Mouse (Mus musculus) hematopoietic stem cell, adult 5-6 weeks (primary cell): ENCODE data around the gene Ube2q1. TPM values are rescaled to one million over a fixed set of nuclear protein-coding genes. Genes with fewer than 3 reads are reported as not detected.
A peak's percentile ranks its signal among the peaks of the same experiment; 100 is the strongest.

Source experiments
- ATAC-seq, 2 experiments: fragments of 125-278 bp in 1 of 2; replicated peaks in 1 of 2; 2 replicates each; pipeline ENCODE4 v1.8.0; 2016 to 2017; ENCODE audit warnings: inconsistent platforms in 2 of 2, mild to moderate bottlenecking in 2 of 2, moderate number of reproducible peaks in 2 of 2, low read depth in 1 of 2, moderate TSS enrichment in 1 of 2; ENCODE audit not compliant: low FRiP score in 2 of 2, poor library complexity in 2 of 2, severe bottlenecking in 2 of 2, insufficient read depth in 1 of 2, low TSS enrichment in 1 of 2
- total RNA-seq: library from RNA; stranded (forward); fragments of 172-1452, 232-1000 nt; gene quantifications from 2 replicates; pipeline ENCODE4 v1.2.3, GENCODE M21; 2017

Ube2q1 gene
- total RNA-seq, 1 experiment from 2014 or later, result 125 TPM

- no peak for ATAC-seq
These were observed 35.2 kb downstream of the Ube2q1 start for GRCm38 (mm10) chr3:89808638-89809037.

GRCm38 (mm10) chr3:89810841-89811240 lies 37.4 kb downstream of the Ube2q1 start:
- ATAC-seq, result no peak

DNA sequence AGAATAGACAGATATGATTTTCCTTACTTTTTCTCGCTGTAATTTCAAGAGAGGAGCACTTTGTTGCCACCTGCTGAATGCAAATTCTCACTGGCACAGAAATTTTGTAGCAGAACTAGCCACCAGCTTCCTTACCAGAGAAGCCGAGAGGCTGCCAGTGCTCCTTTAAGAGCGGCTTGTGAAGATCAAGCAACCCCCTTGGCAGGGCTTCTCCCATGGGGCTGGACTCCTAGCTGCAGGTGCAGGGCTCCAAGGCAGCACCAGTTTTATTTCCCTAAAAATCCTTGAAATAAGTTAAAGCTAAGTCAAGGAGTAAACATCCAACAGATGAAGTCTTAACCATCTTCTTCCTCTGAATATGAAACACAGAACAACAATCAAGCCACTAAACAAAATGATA lies 38.8 kb downstream of the Ube2q1 start:
- no peak for ATAC-seq

GRCm38 (mm10) chr3:89814051-89814450 lies 40.6 kb downstream of the Ube2q1 start:
- no peak for ATAC-seq

DNA sequence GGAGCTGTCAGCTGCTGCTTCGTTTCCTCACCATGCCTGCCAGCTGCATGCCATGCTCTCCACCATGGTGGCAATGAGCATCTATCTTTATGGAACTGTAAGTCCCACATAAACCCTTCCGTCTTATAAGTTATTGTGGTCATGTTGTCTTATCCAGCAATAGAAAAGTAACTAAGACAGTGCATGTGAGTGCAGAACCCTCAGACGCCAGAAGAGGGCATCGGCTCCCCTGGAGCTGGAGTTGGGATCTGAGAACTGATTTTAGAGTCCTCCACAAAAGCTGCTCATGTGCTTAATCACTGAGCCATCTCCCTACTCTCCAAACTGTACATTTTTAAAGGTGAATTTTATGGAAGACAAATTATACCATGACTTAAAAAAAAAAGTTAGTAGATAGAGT lies 43.6 kb downstream of the Ube2q1 start:
- peak in 1 of 2 experiments; percentile 25; a peak in 1 of 4 replicates for ATAC-seq

GRCm38 (mm10) chr3:89818605-89819004 lies 45.2 kb downstream of the Ube2q1 start:
- ATAC-seq, result no peak

DNA sequence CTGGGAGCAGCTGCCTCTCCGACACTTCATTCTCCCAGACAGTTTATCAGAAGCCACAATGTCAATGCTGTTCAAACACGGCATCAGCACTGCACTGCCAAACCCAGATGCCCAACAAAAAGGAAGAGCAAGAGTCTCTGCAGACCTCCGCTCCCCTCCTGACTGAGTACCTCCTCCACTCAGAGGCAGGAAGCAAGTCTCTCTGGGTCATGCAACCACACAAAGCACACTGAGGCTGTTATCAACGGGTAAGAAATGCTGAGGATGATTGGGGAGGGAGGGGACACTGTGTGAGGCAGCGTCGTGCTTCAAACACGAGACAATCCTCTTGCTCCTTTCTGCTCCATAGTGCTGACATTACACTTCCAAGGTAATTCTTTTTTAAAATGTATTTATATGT lies 46.5 kb downstream of the Ube2q1 start:
- peak; percentile 57 to 63; a peak in 3 of 4 replicates for ATAC-seq

- no peak for ATAC-seq
These were observed 47.1 kb downstream of the Ube2q1 start for GRCm38 (mm10) chr3:89820311-89821095.

- ATAC-seq, result no peak
These were observed 47.7 kb downstream of the Ube2q1 start for GRCm38 (mm10) chr3:89821096-89821513.

DNA sequence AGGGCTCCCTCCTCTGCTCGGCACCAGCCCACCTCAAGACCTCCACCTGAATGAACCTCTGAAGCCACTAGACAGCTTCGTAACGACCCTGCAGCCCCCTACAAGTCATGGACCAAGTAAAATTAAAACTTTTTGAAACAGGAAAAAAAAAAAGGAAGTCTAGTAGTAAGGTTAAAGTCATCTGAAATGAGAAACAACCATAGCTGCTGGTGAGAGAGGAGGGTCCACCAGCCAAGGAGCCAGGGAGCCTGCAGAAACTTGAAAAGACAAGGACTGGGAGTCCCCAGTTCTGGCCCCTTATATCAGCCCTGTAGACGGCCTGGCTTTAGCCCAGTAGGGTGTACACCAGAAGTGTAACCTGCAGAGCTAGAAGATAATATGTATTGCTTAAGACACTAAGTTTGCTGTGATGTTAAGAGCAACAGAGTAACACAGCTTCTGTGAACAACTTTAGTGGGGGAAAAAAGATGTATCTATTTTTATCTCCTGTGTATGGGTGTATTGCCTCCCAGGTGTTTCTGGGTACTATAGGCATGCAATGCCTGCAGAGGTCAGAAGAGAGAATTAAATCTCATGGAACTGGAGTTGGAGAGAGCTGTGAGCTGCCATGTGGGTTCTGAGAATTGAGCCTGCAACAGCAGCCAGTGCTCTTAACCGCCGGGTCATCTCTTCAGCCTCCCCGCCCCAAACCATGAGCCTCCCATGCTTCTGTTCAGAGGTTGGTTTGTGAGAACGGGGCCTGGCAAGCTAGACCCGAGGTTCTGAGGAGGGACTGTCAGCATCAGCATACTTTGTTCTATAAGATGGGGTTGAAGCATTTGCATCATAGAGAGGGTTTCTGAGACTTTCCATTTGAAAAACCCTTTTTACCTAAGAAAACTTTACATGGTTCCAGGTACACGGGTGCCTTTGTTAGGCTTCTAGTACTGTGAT lies 48.4 kb downstream of the Ube2q1 start:
- ATAC-seq, result no peak

DNA sequence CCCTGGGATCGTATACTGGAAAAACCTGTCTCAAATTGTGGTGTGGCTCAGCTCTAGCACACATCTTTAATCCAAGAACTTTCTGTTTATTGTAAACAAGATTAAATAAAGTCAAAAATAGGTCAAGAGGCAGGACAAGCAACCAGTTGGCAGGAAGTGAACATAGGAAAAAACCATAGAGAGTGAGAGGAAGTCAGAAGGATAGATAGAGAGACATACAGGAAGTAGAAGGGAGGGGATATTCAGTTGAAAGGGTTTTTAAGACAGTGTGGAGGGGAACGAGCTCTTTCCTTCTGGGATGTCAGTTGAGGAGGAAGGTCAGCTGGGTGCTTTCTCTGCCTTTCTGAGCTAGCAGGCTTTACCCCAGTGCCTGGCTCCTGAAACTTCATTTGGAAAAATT lies 50.2 kb downstream of the Ube2q1 start:
- ATAC-seq, result no peak

- ATAC-seq, result no peak
These were observed 52.9 kb downstream of the Ube2q1 start for GRCm38 (mm10) chr3:89826295-89826694.

DNA sequence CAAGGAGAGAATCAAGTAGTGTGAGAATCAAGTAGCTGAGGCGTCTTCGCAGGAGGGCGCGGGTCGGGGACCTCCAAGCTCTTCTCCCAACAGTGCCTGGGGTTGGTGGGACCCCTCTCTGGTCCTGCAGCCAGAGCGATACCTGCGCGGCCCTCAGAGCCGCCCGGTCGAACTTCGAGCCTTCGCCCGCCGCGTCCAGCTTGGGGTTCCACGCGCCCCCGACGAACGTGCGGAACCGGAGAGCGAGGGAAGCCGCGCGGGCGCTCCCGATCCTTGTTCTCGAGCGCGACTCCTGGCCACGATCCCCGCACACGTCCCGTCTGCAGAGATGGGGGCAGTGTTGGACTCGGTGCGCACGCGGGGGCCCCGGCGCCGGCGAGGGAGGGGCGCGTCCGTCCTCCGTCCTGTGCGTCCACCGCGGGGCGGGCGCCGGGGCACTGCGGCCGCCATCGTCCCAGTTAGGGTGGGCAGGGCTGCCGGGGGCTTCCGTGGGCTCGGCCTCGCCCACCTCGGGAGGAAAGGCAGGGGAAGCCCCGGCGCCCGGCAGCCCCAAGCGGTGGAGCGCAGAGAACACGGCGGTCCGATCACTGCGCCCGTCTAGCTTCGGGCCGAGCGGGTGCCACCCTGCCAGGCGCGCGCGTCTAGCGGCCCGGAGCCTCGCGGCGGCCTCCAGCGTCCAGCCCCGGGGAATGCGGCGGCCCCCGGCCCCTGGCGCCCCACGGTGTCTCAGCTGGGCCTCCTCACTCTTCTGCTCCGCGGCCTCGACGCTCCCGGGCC lies 57.6 kb downstream of the Ube2q1 start, which contains the start of gene She:
Gene She (plus strand): TSS at position 556 of the 777 bp plus-strand sequence.
- no peak for ATAC-seq

Other genes starting within 250 kb of the Ube2q1 start
- 34.2 and 56.2 TPM in 2 replicates for gene Adar, start 58.6 kb upstream of the Ube2q1 start, total RNA-seq
- gene Chrnb2, start 9.0 kb upstream of the Ube2q1 start, total RNA-seq, result 0.40 and 0.50 TPM in 2 replicates
- 0.50 TPM in 1 of 2 replicates, not detected in the other for gene She, start 57.8 kb downstream of the Ube2q1 start, total RNA-seq
- 9.6 and 11.1 TPM in 2 replicates for gene Il6ra, start 139.6 kb downstream of the Ube2q1 start, total RNA-seq
- 52.4 and 76.5 TPM in 2 replicates for gene Atp8b2, start 189.9 kb downstream of the Ube2q1 start, total RNA-seq
- gene Hax1, start 225.2 kb downstream of the Ube2q1 start, total RNA-seq, result 72.0 and 75.5 TPM in 2 replicates